Mouse (Mus musculus): ENCODE measurements around the gene Med19. TPM values are rescaled to one million over a fixed set of nuclear protein-coding genes. Genes with fewer than 3 reads are reported as not detected.

Med19 gene
- polyA plus RNA-seq, 1 experiment from 2014 or later: 31.6 TPM

- 13% methylated on average over 7 of the region's 7 CpGs for WGBS
- peak overlapping the region; percentile 45; the same call in 1 of the 2 replicates for H3K4me3 ChIP-seq (ENCODE audit: low read length)
- H3K9me3 ChIP-seq (ENCODE audit: control insufficient read depth, low read length): no peaks in the 10 kb centered on the region
- no peak overlapping the region for H3K27ac ChIP-seq (ENCODE audit: low read length)
- no peak overlapping the region for H3K9ac ChIP-seq (ENCODE audit: low read depth, low read length)
- 0 out of 2 replicates have a peak, but pooled peaks have one; percentile 24 for ATAC-seq
- peaks cover 45% of the 10 kb centered on the region for H3K4me1 ChIP-seq (ENCODE audit: control insufficient read depth, insufficient read depth, low read length)
- H3K4me2 ChIP-seq (ENCODE audit: low read depth, low read length): peak overlapping the region; percentile 65
- no peaks in the 10 kb centered on the region for H3K36me3 ChIP-seq (ENCODE audit: control insufficient read depth, insufficient read depth, low read length)
- peaks cover 9% of the 10 kb centered on the region for H3K27me3 ChIP-seq (replicated peaks; ENCODE audit: control insufficient read depth, insufficient read depth, low read length)
Observed at GRCm38 (mm10) chr2:84735346-84735920, 57.2 kb downstream of the Med19 start.

GRCm38 (mm10) chr2:84736312-84737161 is 58.3 kb downstream of the Med19 start:
- Histone ChIP-seq H3K27me3 (replicated peaks; ENCODE audit: control insufficient read depth, insufficient read depth, low read length) (peaks cover 9% of the 10 kb centered on the region), H3K4me3 (ENCODE audit: low read length) (peak overlapping the region; percentile 12; the same call in 1 of the 2 replicates), H3K4me1 (ENCODE audit: control insufficient read depth, insufficient read depth, low read length) (peaks cover 52% of the 10 kb centered on the region), H3K4me2 (ENCODE audit: low read depth, low read length) (no peak overlapping the region), H3K36me3 (ENCODE audit: control insufficient read depth, insufficient read depth, low read length) (no peaks in the 10 kb centered on the region), H3K9ac (ENCODE audit: low read depth, low read length) (peak overlapping the region; percentile 16; the same call in 1 of the 2 replicates), H3K27ac (ENCODE audit: low read length) (no peak overlapping the region), H3K9me3 (ENCODE audit: control insufficient read depth, low read length) (no peaks in the 10 kb centered on the region)
- 5% methylated on average over 27 of the region's 27 CpGs for WGBS
- ATAC-seq: no peak

GRCm38 (mm10) chr2:84737451-84737925 is 59.3 kb downstream of the Med19 start:
- Histone ChIP-seq H3K4me2 (ENCODE audit: low read depth, low read length) (peak overlapping the region; percentile 21; the same call in 1 of the 2 replicates), H3K4me3 (ENCODE audit: low read length) (no peak overlapping the region), H3K36me3 (ENCODE audit: control insufficient read depth, insufficient read depth, low read length) (no peaks in the 10 kb centered on the region), H3K9ac (ENCODE audit: low read depth, low read length) (0 out of 2 replicates have a peak overlapping the region, but pooled peaks have one; percentile 41), H3K27ac (ENCODE audit: low read length) (peak overlapping the region; percentile 25; the same call in 1 of the 2 replicates), H3K4me1 (ENCODE audit: control insufficient read depth, insufficient read depth, low read length) (peaks cover 60% of the 10 kb centered on the region), H3K27me3 (replicated peaks; ENCODE audit: control insufficient read depth, insufficient read depth, low read length) (peaks cover 9% of the 10 kb centered on the region), H3K9me3 (ENCODE audit: control insufficient read depth, low read length) (no peaks in the 10 kb centered on the region)
- WGBS: 10% methylated on average over 8 of the region's 8 CpGs
- ATAC-seq: peak; percentile 14

Other genes with a start within 250 kb of the Med19 start
- gene Tfpi, start 201.6 kb upstream of the Med19 start, polyA plus RNA-seq (2015; fragmentation: Nextera tagmentation; extraction: Ambion mirVana): 36.5 and 39.3 TPM in 2 replicates
- 57.2 and 64.1 TPM in 2 replicates for gene Ctnnd1, start 27.6 kb upstream of the Med19 start, polyA plus RNA-seq (2015; fragmentation: Nextera tagmentation; extraction: Ambion mirVana)
- gene Btbd18, start 19.3 kb upstream of the Med19 start, polyA plus RNA-seq (2015; fragmentation: Nextera tagmentation; extraction: Ambion mirVana): 0.07 and 0.12 TPM in 2 replicates
- 184 and 206 TPM in 2 replicates for gene Selenoh, start 7.6 kb upstream of the Med19 start, polyA plus RNA-seq (2015; fragmentation: Nextera tagmentation; extraction: Ambion mirVana)
- gene Gm28635, start 361 bp upstream of the Med19 start, polyA plus RNA-seq (2015; fragmentation: Nextera tagmentation; extraction: Ambion mirVana): not detected in 2 replicates
- 151 and 163 TPM in 2 replicates for gene Tmx2, start 738 bp downstream of the Med19 start, polyA plus RNA-seq (2015; fragmentation: Nextera tagmentation; extraction: Ambion mirVana)
- gene Zdhhc5, start 36.8 kb downstream of the Med19 start, polyA plus RNA-seq (2015; fragmentation: Nextera tagmentation; extraction: Ambion mirVana): 18.3 and 23.4 TPM in 2 replicates
- 28.3 and 28.4 TPM in 2 replicates for gene Clp1, start 48.9 kb downstream of the Med19 start, polyA plus RNA-seq (2015; fragmentation: Nextera tagmentation; extraction: Ambion mirVana)
- 4.3 and 6.0 TPM in 2 replicates for gene Ypel4, start 55.7 kb downstream of the Med19 start, polyA plus RNA-seq (2015; fragmentation: Nextera tagmentation; extraction: Ambion mirVana)
- gene Gm19426, start 65.3 kb downstream of the Med19 start, polyA plus RNA-seq (2015; fragmentation: Nextera tagmentation; extraction: Ambion mirVana): 5.1 and 5.4 TPM in 2 replicates
- 62.5 and 62.6 TPM in 2 replicates for gene Serping1, start 97.0 kb downstream of the Med19 start, polyA plus RNA-seq (2015; fragmentation: Nextera tagmentation; extraction: Ambion mirVana)
- gene Ube2l6, start 120.4 kb downstream of the Med19 start, polyA plus RNA-seq (2015; fragmentation: Nextera tagmentation; extraction: Ambion mirVana): 47.5 and 49.9 TPM in 2 replicates
- 0.10 and 0.17 TPM in 2 replicates for gene Smtnl1, start 144.2 kb downstream of the Med19 start, polyA plus RNA-seq (2015; fragmentation: Nextera tagmentation; extraction: Ambion mirVana)
- 59.7 and 61.5 TPM in 2 replicates for gene Timm10, start 148.6 kb downstream of the Med19 start, polyA plus RNA-seq (2015; fragmentation: Nextera tagmentation; extraction: Ambion mirVana)
- 12.8 and 14.6 TPM in 2 replicates for gene Slc43a1, start 160.4 kb downstream of the Med19 start, polyA plus RNA-seq (2015; fragmentation: Nextera tagmentation; extraction: Ambion mirVana)
- 0.57 and 0.61 TPM in 2 replicates for gene Rtn4rl2, start 208.3 kb downstream of the Med19 start, polyA plus RNA-seq (2015; fragmentation: Nextera tagmentation; extraction: Ambion mirVana)

Measured in intestine, embryonic 16.5 days (tissue).